Mouse (Mus musculus): Measurements from ENCODE around the gene Sec1. TPM values are rescaled to one million over a fixed set of nuclear protein-coding genes. Genes with fewer than 3 reads are reported as not detected.

Sec1 gene
- under 1 TPM in 1 of 2 experiments, not detected in 1; 0.16 TPM for total RNA-seq (2021)

DNA sequence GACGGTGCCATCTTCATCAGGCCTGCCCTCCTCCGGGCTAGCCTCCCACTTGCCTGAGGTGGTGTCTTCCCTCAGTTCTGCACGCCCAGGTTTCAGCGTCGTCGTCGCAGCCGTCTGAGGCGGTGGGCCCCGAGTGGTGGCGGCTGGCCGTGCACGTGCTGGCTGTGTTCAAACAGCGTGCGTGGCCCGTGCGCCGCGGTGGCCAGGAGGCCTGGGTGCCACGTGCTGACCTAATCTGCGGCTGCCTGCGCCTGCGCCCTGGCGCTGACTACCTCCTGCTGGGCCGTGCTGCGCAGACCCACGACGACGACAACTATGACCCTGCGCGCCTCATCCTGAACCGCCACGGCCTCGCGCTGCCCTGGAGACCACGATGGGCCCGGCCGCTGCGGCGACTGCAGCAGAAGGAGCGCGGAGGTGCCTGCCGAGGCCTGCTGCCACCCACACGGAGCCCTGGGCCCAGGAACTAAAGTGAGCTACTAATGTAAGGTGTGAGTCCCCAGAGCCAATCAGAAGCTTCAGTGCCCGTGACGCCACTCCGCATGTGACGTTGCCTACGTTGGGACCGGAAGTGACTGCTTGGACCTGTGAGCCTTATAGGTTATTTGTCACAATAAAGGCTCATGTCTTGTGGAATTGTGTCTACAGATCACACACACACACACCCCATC, at the start of gene Sec1:
Sec1 (minus strand) TSS at position 482 of the 671 bp plus-strand sequence.
- intact Hi-C loops (cut with DNase I) = no loop called here
- no peak for DNase-seq (ENCODE audit: low spot score)

DNA sequence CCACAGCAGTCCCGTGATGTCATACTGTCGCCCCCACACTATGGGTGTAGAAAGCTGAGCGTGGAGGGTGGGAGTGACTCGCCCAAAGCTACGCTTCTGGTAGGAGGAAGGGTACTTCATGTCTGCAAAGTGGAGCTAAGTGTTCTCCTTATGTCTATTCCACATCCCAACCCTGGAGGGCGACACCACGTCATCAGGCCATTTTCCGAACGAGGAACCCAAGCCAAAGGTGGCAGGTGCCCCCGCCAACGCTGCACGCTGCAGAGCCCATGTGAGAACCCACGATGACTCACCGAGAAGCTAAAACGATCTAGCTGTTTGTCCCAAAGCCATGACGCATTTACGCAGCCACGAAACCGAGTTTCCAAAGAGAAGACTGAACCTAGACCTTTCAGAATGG, 48.1 kb upstream of the Sec1 start:
- intact Hi-C loops (cut with DNase I) = no loop called here
- DNase-seq (ENCODE audit: low spot score) = no peak

DNA sequence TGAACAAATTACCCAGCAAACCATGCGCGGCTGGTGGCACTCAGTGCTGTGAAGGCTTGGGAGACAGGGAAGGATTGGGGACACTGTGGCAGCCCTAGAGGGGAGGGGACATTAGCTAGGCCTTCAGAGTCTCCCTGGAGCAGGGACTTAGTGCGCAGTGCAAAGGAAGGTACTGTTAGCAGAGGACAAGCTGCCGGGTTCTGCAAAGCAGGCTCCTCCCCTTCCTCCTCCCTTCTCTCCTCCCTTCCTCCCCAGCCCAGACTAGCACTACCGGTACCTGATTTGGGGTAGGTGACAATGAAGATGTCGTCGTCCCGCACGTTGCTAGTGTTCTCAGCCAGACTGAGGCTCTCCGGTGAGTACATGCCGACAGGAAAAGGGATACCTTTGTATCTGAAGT, 47.6 kb upstream of the Sec1 start:
- no peak for DNase-seq (ENCODE audit: low spot score)
- intact Hi-C loops (cut with DNase I) = no loop called here

DNA sequence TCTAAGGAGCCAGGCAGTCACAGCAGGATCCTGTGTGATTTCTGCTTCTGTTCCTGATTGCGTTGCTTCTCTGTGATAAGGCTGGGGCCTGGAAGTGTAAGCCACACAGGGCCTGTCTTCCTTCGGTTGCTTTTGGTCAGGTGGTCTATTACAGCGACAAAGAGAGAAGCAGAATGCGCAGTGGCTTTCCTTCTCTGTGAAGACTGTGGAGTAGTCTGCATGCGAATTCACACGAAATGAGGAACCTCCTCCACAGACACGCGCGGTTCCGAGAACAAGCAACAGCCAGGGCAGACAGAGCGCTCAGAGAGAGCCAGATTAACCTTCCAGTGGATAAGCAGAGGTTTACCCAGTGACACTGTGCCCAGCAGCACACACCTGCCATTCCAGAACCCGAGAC, 47.1 kb upstream of the Sec1 start:
- DNase-seq (ENCODE audit: low spot score) = no peak
- intact Hi-C loops (cut with DNase I) = no loop called here

DNA sequence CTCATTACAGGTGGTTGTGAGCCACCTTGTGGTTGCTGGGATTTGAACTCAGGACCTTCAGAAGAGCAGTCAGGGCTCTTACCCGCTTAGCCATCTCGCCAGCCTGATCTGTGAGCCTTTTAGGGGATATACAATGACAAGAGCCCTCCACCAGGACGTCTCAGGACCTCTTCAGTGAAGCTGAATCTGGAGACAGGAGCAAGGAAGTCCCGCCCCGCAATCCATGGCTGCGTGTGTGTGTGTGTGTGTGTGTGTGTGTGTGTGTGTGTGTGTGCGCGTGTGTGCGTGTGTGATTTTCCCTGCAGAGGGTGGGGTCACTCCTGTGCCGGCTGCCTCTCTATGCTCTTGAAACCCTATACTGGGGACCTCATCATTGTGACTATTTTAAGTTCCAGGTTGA, 45.6 kb upstream of the Sec1 start:
- intact Hi-C loops (cut with DNase I) = loop anchor here (1.0 kb wide), 2 partner anchors 61 to 195 kb away; no protein-coding TSS in a partner anchor
- no peak for DNase-seq (ENCODE audit: low spot score)

DNA sequence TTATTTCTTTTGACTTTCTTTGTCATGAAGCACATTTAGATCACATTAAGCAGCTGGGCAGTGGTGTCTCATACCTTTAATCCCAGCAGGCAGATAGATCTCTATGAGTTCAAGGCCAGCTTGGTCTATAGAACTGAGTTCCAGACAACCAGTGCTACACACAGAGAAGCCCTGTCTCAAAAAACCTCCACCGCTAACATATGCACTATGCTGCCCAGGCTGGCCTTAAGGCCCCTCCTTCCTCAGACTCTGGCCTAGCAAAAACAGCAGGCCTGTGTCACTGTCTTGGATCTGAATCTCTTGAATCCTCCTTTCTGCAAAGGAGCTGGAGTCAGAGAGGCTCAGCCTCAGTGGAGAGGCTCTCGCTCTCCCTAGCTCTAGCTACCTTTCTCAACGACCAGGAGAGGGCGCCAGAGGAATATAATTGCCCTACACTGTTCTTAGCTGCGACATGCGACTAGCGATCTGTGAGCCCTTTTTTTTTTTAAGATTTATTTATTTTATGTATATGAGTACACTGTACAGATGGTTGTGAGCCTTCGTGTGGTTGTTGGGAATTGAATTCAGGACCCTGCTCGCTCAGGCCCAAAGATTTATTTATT, 45.1 kb upstream of the Sec1 start:
- DNase-seq (ENCODE audit: low spot score) = no peak
- intact Hi-C loops (cut with DNase I) = loop anchor here (1.0 kb wide), 2 partner anchors 62 to 196 kb away; no protein-coding TSS in a partner anchor

DNA sequence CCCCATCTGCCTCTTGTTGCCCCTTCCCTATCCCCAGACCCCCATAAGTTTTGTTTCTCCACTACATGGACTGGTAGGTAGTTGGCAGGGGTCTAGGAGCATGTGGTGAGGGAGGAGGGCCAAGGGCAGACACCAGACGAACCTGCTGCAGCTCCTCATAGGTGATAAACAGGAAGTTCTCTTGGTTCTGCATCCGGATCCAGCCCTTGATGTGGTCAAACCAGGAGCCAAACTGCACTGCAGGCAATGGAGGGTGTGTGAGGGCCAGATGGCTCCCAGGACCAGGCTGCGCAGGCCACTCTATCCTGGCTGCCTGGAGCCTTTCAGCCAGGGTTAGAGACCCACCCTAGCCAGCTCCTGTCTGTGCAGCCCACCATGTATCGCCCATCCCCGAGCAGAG, 39.3 kb upstream of the Sec1 start:
- DNase-seq (ENCODE audit: low spot score) = no peak
- intact Hi-C loops (cut with DNase I) = no loop called here

DNA sequence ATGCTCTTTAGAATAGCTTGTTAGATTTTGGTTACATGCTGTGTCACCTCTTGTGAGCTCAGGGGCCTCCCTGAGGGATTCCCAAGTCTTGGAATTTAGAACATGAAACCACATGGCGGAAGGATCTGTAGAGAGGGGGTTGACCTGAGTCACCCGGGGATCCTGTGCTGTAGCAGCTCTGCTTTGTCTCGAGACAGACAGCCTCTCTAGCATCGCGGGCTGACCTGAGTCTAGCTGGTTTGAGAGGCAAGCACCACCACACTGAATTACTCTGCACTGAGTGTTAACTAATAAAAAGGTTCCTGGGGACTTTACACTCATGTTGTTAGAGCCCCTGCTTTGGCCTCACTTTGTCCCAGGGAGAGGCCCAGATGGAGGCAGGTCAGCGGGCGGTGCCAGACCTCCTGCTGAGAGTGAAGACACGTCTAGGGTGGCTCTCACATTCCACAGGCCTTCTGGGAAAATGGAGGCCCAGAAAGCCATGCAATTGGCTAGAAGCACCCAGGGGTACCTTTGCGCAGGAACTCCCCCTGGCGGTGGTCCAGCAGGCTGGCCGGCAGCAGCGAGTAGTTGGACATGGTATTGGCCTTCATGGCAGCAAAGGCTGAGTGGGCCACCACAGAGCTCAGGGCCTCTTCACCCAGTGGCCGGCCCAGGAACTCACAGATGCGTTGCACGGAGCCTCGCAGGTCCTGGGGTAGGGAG, 36.7 kb upstream of the Sec1 start:
- DNase-seq (ENCODE audit: low spot score) = no peak
- intact Hi-C loops (cut with DNase I) = no loop called here

DNA sequence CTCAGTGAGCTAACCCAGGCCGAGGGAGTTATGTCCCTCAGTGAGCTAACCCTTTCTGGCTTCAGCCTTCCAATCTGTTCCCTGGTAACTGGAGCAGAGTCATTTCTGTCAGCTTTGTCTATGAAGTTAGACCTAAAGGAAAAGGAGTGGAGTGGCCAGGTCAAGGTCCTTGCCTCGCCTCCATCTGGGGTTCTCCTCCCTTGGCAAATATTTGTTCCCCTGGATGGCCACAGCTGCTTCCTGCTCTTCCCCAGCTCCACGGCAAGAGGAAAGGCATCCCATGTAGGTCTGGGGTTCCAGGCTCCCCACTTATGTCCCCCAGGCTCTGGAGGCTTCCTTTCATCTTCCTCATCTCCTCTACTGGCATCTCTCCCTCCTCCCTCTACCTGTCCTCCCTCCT, 33.4 kb upstream of the Sec1 start:
- intact Hi-C loops (cut with DNase I) = no loop called here
- DNase-seq (ENCODE audit: low spot score) = no peak

DNA sequence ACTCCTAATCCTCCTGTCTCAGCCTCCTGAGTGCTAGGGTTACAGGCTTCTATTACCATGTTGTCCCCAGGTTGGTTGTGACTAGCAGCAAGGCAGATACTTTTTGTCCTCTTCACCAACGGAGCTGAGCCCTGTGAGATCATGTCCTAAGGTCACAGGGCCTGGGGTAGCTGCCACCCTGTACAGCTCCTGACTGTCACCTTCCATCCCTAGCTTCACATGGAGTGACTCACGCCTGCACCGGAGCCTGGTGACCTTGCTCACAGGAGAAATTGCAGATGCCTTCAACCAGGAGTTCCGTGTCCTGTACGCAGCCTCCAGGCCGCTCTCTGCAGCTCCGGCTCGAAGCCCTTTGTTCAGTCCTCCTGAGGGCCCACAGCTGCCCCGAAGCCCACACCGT, 32.2 kb upstream of the Sec1 start:
- intact Hi-C loops (cut with DNase I) = no loop called here
- DNase-seq (ENCODE audit: low spot score) = no peak

DNA sequence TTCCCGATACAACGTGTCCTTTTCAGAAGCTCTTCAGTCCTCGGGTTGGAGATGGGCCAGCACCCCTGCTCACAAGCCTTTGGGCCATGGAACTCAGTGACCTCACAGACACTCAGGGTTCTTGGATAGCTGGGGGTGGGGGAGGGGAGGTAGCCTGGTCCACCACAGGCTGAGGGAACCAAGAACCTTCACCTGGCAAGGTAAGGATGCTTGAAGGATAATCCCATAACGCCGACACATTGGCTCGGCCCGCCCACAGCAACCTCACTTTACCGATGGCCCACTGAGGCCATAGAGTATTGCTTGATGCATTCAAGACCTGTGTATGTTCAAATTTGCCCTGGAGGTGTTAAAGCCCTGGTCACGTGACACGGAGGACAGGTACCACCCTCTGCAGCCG, 31.5 kb upstream of the Sec1 start, which contains the start of gene Spaca4:
Spaca4 (minus strand) TSS at position 101 of the 400 bp plus-strand sequence.
- intact Hi-C loops (cut with DNase I) = no loop called here
- DNase-seq (ENCODE audit: low spot score) = no peak

DNA sequence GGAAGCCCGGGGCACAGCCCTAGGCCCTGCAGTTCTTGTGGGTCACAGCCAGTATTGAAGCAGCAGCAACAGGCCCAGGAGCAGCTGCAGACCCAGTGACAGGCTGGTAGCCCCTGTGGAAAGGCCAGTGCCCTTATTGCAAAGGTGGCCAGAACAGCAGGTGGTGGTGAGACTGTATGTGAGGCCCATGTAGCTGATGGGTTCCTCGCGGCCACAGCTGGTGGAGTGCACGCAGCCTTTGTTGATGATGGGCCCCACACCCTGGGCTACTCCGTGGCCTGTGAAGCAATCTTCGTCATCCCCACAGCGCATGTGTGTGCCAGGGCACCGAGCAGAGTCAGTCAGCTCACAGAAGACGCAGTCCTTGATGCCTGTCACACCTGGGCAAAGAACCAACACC, 30.9 kb upstream of the Sec1 start:
- intact Hi-C loops (cut with DNase I) = no loop called here
- DNase-seq (ENCODE audit: low spot score) = no peak

DNA sequence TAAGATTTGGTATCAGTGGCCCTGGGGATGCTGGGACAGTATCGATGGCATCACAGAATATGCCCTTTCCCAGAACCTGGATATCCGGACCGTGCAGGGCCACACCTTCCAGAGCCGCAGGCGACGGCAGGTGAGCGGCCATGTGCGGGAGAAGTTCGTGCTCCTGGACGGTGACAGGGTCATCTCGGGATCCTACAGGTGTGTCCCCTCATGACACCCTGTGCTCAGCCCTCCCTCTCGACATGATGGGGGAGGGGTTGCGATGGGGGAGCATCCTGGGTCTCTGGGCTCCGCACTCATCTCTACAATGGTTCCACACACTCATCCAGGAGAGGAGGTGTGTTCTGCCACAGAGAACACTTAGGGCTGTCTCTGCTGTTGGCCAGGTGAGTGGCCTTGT, 29.6 kb upstream of the Sec1 start:
- intact Hi-C loops (cut with DNase I) = no loop called here
- DNase-seq (ENCODE audit: low spot score) = no peak

DNA sequence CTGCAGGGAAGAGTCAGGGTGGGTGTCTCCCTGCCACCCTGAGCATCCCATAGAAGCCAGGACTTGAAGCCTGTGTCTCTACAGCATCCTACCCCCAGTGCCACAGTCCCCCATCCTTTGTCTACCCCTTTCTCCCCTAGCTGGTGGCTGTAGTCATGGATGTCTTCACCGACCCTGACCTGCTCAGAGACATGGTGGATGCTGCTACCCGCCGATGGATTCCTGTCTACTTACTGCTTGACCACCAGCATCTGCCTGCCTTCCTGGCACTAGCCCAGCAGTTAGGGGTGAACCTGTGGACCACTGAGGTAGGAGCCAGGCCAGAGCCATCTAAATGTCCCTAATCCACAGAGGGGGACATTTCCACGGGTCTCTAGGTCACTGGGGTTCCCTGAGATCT, 29.1 kb upstream of the Sec1 start:
- DNase-seq (ENCODE audit: low spot score) = no peak
- intact Hi-C loops (cut with DNase I) = no loop called here

DNA sequence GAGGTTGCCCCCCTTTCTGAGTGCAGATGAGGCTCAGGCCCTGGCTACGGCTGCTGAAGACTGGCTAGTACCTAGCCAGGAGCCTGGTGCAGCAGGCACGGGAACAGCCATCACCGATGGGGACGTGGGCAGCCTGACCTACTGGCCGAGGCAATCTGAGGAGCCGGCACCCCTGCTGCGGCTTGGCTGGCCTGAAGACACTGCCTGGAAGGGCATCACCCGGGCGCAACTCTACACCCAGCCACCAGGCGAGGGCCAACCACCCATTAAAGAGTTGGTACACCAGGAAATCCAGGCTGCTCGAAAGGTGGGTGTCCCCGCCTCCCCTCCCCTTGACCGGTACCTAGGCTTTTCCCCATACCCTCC, 28.1 kb upstream of the Sec1 start:
- intact Hi-C loops (cut with DNase I) = no loop called here
- DNase-seq (ENCODE audit: low spot score) = no peak

DNA sequence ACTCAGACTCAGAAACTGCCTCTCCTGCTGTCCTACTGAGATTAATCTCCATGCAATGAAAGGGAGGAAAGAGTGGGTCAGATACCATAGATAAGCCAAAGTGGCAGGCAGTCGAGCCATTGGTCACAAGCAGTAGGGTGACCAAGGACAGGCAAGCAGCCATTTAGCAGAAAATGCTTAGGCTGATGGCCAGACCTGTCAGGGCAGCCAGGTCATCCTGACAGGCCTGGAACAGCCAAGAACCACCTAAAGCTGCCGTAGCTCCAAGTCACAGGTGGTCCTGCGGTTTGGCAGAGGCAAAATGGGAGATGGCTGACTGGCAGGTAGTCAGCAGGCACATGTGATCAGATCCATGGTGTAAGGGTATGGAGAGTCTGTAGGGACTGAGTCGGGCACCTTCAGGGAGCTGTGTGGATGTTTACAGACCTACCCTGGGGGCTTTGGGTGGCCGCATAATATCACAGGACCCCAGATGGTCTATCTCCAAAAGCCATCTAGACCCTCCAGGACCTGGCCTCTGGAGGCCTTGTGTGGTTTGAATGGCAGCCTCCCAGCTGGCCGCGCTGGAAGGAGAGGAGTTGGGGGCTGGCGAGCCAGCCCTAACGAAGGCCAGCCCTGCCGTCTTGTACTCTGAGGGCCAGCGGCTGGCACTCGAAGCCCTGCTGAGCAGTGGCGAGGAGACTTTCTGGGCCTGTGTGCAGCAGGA, 27.6 kb upstream of the Sec1 start:
- no peak for DNase-seq (ENCODE audit: low spot score)
- intact Hi-C loops (cut with DNase I) = no loop called here

DNA sequence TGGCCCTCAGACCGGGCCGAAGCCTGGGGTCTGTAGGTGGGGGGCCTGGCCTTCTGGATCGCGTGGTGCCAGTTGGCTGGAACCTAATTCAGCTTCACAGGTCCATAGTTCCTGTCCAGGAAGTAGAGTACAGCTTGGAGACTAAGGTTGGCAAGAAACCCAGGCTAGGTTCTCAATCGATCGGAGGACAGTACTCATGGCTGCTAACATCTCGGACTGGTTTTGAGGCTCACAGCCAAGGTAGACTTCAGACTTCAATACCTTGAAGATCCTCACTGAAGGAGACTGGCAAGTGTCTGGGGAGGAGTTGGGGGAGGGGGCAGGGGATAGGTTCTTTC, 27.0 kb upstream of the Sec1 start:
- DNase-seq (ENCODE audit: low spot score) = no peak
- intact Hi-C loops (cut with DNase I) = no loop called here

DNA sequence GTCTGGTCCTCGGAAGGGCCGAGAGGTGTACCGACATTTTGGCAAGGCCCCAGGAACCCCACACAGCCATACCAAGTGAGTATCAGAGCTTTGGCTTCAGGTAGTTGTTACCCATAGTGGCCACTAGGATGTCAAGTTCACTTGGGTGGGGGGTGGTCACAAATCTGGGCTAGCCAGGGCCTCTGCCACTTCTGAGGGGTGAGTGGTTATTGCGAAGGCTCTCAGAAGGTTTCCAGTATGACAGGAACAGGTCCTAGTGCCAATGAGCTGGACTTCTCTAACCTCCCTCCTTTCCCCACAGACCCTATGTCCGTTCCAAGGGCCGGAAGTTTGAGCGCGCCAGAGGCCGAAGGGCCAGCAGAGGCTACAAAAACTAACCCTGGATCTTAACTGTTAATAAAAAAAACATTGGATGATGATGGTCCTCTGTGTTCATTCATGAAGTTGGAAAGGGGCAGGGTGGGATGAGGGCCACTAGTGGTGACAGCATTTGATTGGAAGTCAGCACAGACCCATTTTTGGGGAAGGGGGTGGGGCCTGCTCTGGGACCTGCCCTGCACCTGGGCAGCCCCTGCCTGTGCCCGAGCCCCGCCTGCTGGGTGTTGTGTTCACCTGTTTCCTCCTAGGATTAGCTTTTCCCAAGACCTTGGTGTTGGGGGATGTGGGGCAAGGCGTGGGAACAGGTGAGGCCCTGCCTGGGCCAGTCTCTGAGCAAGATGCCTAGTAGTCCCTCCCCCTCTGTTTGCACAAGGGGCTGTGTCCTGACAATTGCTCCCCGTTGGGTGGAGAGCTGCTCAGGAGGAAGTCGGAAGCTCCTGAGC, 26.4 kb upstream of the Sec1 start, which contains the start of gene Fam83e:
Fam83e (plus strand) TSS at position 800 of the 821 bp plus-strand sequence.
- intact Hi-C loops (cut with DNase I) = no loop called here
- no peak for DNase-seq (ENCODE audit: low spot score)

DNA sequence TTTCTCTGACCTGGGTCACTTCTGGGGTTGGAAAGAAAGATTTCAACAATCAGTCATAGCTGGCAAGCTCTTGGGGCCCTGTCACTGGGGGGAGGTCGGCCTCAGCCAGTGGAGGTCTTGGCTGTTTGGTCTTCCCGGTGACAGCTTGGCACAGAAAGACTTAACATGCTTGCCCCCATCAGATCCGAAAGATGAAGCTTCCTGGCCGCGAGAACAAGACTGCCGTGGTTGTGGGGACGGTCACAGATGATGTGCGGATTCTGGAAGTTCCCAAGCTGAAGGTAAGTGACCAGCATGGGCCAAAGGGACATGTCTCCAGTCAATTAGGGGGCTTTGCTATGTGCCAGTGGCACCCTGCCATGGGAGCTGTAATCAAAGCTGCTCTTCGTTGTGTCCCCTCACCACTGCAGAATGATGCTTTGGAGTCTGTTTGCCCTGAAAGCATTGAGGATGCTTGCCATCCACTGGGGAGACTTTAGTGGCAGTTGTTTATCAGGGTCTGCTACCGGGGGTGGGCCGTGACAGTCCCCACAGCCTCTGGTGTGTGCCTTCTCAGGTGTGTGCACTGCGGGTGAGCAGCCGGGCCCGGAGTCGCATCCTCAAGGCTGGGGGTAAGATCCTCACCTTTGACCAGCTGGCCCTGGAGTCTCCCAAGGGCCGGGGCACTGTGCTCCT, 25.7 kb upstream of the Sec1 start:
- no peak for DNase-seq (ENCODE audit: low spot score)
- intact Hi-C loops (cut with DNase I) = loop anchor here (10.0 kb wide), 1 partner anchor 855 kb away; the partner anchor contains the start of gene Ptov1
